In genomic region chr1:131084289-131084688, GRCm38 (mm10) we compare ENCODE assay signal across 8 mouse cellular contexts. TPM values are rescaled to one million over a fixed set of nuclear protein-coding genes. Genes with fewer than 3 reads are reported as not detected.
A peak's percentile ranks its signal among the peaks of the same experiment; 100 is the strongest.
DNase-seq lines count a peak whose midpoint lies in the region; ATAC-seq and TF ChIP-seq lines count a peak whose summit lies in the region.

No protein-coding gene starts in this region.

- TF ChIP-seq CTCF in lung, adult 2 months (IDR thresholded peaks at IDR 0.05; ENCODE audit: insufficient read depth, low read length) = no peak

- peaks cover 56% of the 10 kb centered on the region for H3K4me1 ChIP-seq in lung, adult 2 months (ENCODE audit: control insufficient read depth, insufficient read depth, low read length)
- peaks cover 98% of the 10 kb centered on the region for H3K4me1 ChIP-seq in heart, embryonic 11.5 days (ENCODE audit: control insufficient read depth, insufficient read depth, low read length)
- H3K4me1 ChIP-seq in limb, embryonic 10.5 days = peaks cover 65% of the 10 kb centered on the region

- DNase-seq in lung, adult 18-20 months = peak; percentile 81 to 84
- DNase-seq in lung, adult 2 months = no peak
- no peak for DNase-seq in limb, embryonic 10.5 days (ENCODE audit: low spot score)
- peak; percentile 40 for DNase-seq in neural tube, embryonic 10.5 days (ENCODE audit: extremely low spot score, low spot score)
- DNase-seq in urinary bladder, postnatal 25 days (ENCODE audit: low spot score) = no peak
- no peak for DNase-seq in gastrocnemius, postnatal 36 days

- no peaks in the 10 kb centered on the region for H3K36me3 ChIP-seq in heart, embryonic 11.5 days (ENCODE audit: control insufficient read depth, insufficient read depth, low read length)
- no peaks in the 10 kb centered on the region for H3K36me3 ChIP-seq in limb, embryonic 10.5 days

- H3K9ac ChIP-seq in heart, embryonic 11.5 days (ENCODE audit: low read depth, low read length) = no peak overlapping the region

- H3K4me2 ChIP-seq in heart, embryonic 11.5 days = no peak overlapping the region

- H3K27ac ChIP-seq in heart, embryonic 11.5 days (ENCODE audit: low read depth, low read length) = no peak overlapping the region
- H3K27ac ChIP-seq in limb, embryonic 10.5 days = peak overlapping the region; percentile 46; the same call in 1 of the 2 replicates

- TF ChIP-seq POLR2A in lung, adult 2 months (IDR thresholded peaks at IDR 0.05; ENCODE audit: borderline replicate concordance, extremely low read depth, low read depth, low read length) = no peak

- intact Hi-C loops in gastrocnemius, postnatal 36 days (cut with DNase I) = no loop called here

- H3K27me3 ChIP-seq in heart, embryonic 11.5 days (ENCODE audit: control insufficient read depth, insufficient read depth, low read length) = no peaks in the 10 kb centered on the region
- H3K27me3 ChIP-seq in limb, embryonic 10.5 days (ENCODE audit: low read depth, poor library complexity, severe bottlenecking) = no peaks in the 10 kb centered on the region

- H3K9me3 ChIP-seq in heart, embryonic 11.5 days (replicated peaks; ENCODE audit: control insufficient read depth, low read length) = no peaks in the 10 kb centered on the region
- no peaks in the 10 kb centered on the region for H3K9me3 ChIP-seq in limb, embryonic 10.5 days (replicated peaks)

- 18% methylated on average over 8 of the region's 8 CpGs for WGBS in lung, adult 2 months
- 29% methylated on average over 8 of the region's 8 CpGs for WGBS in heart, embryonic 11.5 days (ENCODE audit: insufficient replicate concordance)
- 41% methylated on average over 8 of the region's 8 CpGs for WGBS in limb, embryonic 10.5 days

- peak; percentile 18; the same call in 1 of the 2 replicates for ATAC-seq in heart, embryonic 11.5 days (replicated peaks; ENCODE audit: insufficient number of reproducible peaks, low FRiP score, low TSS enrichment)
- no peak for ATAC-seq in erythroblast, adult 5-6 weeks (replicated peaks; ENCODE audit: low FRiP score, poor library complexity, severe bottlenecking)

- no peak overlapping the region for H3K4me3 ChIP-seq in lung, adult 2 months (replicated peaks; ENCODE audit: extremely low read depth, low read depth, low read length)
- H3K4me3 ChIP-seq in heart, embryonic 11.5 days (ENCODE audit: low read depth, low read length) = no peak overlapping the region
- no peak overlapping the region for H3K4me3 ChIP-seq in limb, embryonic 10.5 days

RNA-seq across cellular contexts. Expression of gene Mapkapk2, which starts 13.3 kb away (rescaled TPM):
- 91.4 and 120 TPM in 2 replicates for polyA plus RNA-seq in lung, adult 2 months (2012; rRNA removed)
- polyA plus RNA-seq in heart, embryonic 11.5 days (2014; fragmentation: Nextera tagmentation; extraction: Ambion mirVana) = 51.4 and 57.6 TPM in 2 replicates
- polyA plus RNA-seq in limb, embryonic 10.5 days (2016; fragmentation: Nextera tagmentation; extraction: Ambion mirVana) = 46.8 and 47.9 TPM in 2 replicates
- total RNA-seq in erythroblast, adult 5-6 weeks (2015; ENCODE audit: low replicate concordance) = 38.0 and 49.5 TPM in 2 replicates
- 26.3 and 33.3 TPM in 2 replicates for total RNA-seq in erythroblast, adult 5-6 weeks (2017; ENCODE audit: low replicate concordance)
- 100 to 1,000 TPM; 214 to 237 TPM for total RNA-seq in gastrocnemius, postnatal 36 days (2021)

RNA-seq across cellular contexts. Expression of gene Dyrk3, which starts 53.9 kb away (rescaled TPM):
- polyA plus RNA-seq in lung, adult 2 months (2012; rRNA removed) = 1.9 and 2.7 TPM in 2 replicates
- polyA plus RNA-seq in heart, embryonic 11.5 days (2014; fragmentation: Nextera tagmentation; extraction: Ambion mirVana) = 3.7 and 4.0 TPM in 2 replicates
- 5.5 and 5.8 TPM in 2 replicates for polyA plus RNA-seq in limb, embryonic 10.5 days (2016; fragmentation: Nextera tagmentation; extraction: Ambion mirVana)
- total RNA-seq in erythroblast, adult 5-6 weeks (2015; ENCODE audit: low replicate concordance) = 92.8 and 106 TPM in 2 replicates
- total RNA-seq in erythroblast, adult 5-6 weeks (2017; ENCODE audit: low replicate concordance) = 97.3 and 107 TPM in 2 replicates
- total RNA-seq in gastrocnemius, postnatal 36 days (2021) = not detected

Comparison
In these comparisons a context has a peak if more than half of its experiments do, and no peak if none do; other contexts are left out.
1. DNase-seq: peak in lung, adult 18-20 months (2 of 2) and neural tube, embryonic 10.5 days (single experiment); none in lung, adult 2 months (single experiment), limb, embryonic 10.5 days (single experiment), urinary bladder, postnatal 25 days (single experiment) and gastrocnemius, postnatal 36 days (0 of 2).